Mouse (Mus musculus) intestine, embryonic 15.5 days (tissue): ENCODE data around the gene 1700067K01Rik. TPM values are rescaled to one million over a fixed set of nuclear protein-coding genes. Genes with fewer than 3 reads are reported as not detected.

Experiments
- ATAC-seq: fragments of 200-750 bp; cut with Nextera tagmentation; 2 replicates; pipeline ENCODE4 v1.8.0; 2017; ENCODE audit warnings: moderate TSS enrichment, moderate library complexity
- H3K27ac ChIP-seq: fragments of 300-500 bp; sonication (generic); 2 replicates; pipeline ENCODE4 v1.5.1; 2015; ENCODE audit warnings: mild to moderate bottlenecking, inconsistent platforms
- H3K27me3 ChIP-seq: fragments of 300-500 bp; sonication (generic); replicated peaks from 2 replicates; pipeline ENCODE4 v1.6.1; 2015; ENCODE audit warnings: inconsistent platforms
- H3K36me3 ChIP-seq: fragments of 300-500 bp; sonication (generic); 2 replicates; pipeline ENCODE4 v1.6.1; 2015; ENCODE audit warnings: inconsistent platforms
- H3K4me1 ChIP-seq: fragments of 300-500 bp; sonication (generic); replicated peaks from 2 replicates; pipeline ENCODE4 v1.6.1; 2015; ENCODE audit warnings: inconsistent platforms
- H3K4me2 ChIP-seq: fragments of 300-500 bp; sonication (generic); replicated peaks from 2 replicates; pipeline ENCODE4 v1.6.1; 2015; ENCODE audit warnings: mild to moderate bottlenecking, inconsistent platforms
- H3K4me3 ChIP-seq: fragments of 300-500 bp; sonication (generic); replicated peaks from 2 replicates; pipeline ENCODE4 v1.5.1; 2015; ENCODE audit warnings: inconsistent platforms
- H3K9ac ChIP-seq: fragments of 300-500 bp; sonication (generic); 2 replicates; pipeline ENCODE4 v1.6.1; 2015; ENCODE audit warnings: inconsistent platforms
- H3K9me3 ChIP-seq: fragments of 300-500 bp; sonication (generic); 2 replicates; pipeline ENCODE4 v1.6.1; 2016; ENCODE audit warnings: inconsistent platforms
- WGBS: fragments of 180-500 bp; shearing (Covaris S2); methylation state at CpG from one replicate; pipeline ENCODE4 v1.1.7; 2015; 5-methylcytosine and 5-hydroxymethylcytosine counted together
- polyA plus RNA-seq: library from polyadenylated mRNA; unstranded; fragments of >200 nt; fragmentation: Nextera tagmentation; extraction: Ambion mirVana; gene quantifications from 2 replicates; pipeline ENCODE4 v1.2.1, GENCODE M21; 2015

The 1700067K01Rik gene
- polyA plus RNA-seq, 1 experiment from 2014 or later: 0.87 TPM

DNA sequence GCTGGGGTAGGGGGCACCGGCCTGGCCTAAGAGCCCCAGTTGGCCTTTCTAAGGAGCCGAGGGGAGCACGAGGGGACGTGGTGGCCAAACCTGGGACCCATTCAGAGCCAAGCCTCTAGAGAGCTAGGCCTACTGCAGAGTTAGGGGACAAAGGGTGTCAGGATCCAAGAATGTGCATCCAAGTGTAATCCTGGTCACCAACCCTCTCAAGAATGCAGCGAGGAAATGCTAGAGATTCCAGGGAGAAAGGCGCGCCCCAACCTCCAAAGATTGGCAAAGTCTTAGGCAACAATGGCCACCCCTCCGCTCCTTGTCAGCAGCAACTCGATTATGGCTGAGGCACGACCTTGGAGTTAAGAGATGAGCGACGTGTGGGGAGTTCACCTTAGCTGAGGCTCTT, 20.3 kb downstream of the 1700067K01Rik start:
- Histone ChIP-seq H3K9me3 (no peaks in the 10 kb centered on the region), H3K4me3 (peak overlapping the region; percentile 27), H3K4me1 (peaks cover 42% of the 10 kb centered on the region), H3K36me3 (no peaks in the 10 kb centered on the region), H3K27ac (peak overlapping the region; percentile 42), H3K4me2 (peak overlapping the region; percentile 56), H3K9ac (no peak overlapping the region), H3K27me3 (0 out of 2 replicates have a peak, but pooled peaks cover 5% of the 10 kb centered on the region)
- 35% methylated on average over 12 of the region's 12 CpGs for WGBS
- peak; percentile 13; the same call in 1 of the 2 replicates for ATAC-seq

DNA sequence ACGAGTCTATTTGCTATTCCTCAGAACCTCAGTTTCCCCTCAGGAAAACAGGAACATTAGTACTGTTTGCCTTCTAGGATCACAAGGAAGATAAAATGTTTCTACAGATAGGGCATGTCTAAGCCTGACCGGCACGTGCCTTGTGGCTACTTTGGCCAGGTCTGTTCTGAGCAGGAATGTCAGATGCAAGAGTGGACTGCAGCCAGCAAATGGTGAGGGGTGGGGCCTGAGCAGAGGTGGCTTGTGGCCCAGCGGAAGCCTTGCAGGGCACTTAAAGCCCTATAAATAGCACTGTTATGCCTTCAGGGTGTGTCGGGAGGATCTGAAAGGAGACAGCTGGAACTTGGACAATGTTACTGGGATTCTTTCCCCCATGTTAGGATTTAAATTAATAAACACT, 21.8 kb downstream of the 1700067K01Rik start:
- Histone ChIP-seq H3K4me3 (no peak overlapping the region), H3K27ac (peak overlapping the region; percentile 46; the same call in 1 of the 2 replicates), H3K27me3 (peaks cover 8% of the 10 kb centered on the region; the same call in 1 of the 2 replicates), H3K9me3 (no peaks in the 10 kb centered on the region), H3K9ac (no peak overlapping the region), H3K36me3 (no peaks in the 10 kb centered on the region), H3K4me2 (peak overlapping the region; percentile 56), H3K4me1 (peaks cover 47% of the 10 kb centered on the region)
- WGBS: 6% methylated on average over 5 of the region's 5 CpGs
- peak; percentile 34 for ATAC-seq

DNA sequence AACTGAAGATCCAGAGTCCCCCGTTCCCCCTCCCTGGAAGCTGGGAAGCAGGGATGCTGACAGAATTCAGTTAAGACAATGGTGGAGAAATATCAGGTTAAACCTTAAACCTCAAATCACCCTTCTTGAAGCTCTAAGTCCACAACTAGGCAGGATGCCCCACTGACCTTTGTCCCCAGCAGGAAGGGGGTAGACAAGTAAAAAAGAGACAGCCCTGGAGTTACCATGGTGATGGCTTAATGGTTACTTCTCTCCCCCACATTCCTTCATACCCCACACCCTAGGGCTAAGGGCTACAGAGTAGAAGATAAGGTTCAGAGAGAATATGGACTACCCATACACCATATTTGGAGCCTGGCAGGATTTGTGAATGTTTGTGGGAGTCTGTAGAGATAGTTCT, 22.3 kb downstream of the 1700067K01Rik start:
- whole genome bisulfite sequencing: 46% methylated on average over 1 of the region's 1 CpGs
- Histone ChIP-seq H3K4me1 (peaks cover 47% of the 10 kb centered on the region), H3K27ac (0 out of 2 replicates have a peak overlapping the region, but pooled peaks have one; percentile 17), H3K36me3 (no peaks in the 10 kb centered on the region), H3K27me3 (peaks cover 8% of the 10 kb centered on the region; the same call in 1 of the 2 replicates), H3K9me3 (no peaks in the 10 kb centered on the region), H3K4me3 (no peak overlapping the region), H3K4me2 (peak overlapping the region; percentile 56), H3K9ac (no peak overlapping the region)
- ATAC-seq: peak; percentile 24; the same call in 1 of the 2 replicates

DNA sequence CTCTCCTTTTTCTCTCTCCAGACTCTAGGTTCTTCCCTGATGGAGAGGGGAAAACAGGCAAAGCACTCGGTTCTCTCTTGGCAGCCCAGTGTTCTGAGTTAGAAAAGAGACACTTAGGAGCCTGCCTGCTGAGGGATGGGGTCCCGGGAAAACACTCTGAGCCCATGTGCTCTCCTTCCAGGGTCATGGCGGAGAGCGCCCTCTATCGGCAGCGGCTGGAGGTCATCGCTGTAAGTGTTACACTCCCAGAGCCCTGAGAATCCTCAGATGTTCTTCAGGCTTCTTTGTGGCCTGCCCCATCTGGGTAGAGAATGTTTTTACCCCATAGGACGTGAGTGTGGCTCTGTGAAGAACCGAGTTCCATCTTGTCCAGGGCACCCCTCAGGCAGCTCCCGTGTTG, 22.9 kb downstream of the 1700067K01Rik start:
- H3K4me1 ChIP-seq: peaks cover 47% of the 10 kb centered on the region
- H3K9me3 ChIP-seq: no peaks in the 10 kb centered on the region
- WGBS: 15% methylated on average over 10 of the region's 10 CpGs
- no peak overlapping the region for H3K4me3 ChIP-seq
- H3K4me2 ChIP-seq: peak overlapping the region; percentile 56
- no peaks in the 10 kb centered on the region for H3K36me3 ChIP-seq
- H3K27ac ChIP-seq: 0 out of 2 replicates have a peak overlapping the region, but pooled peaks have one; percentile 17
- H3K27me3 ChIP-seq: peaks cover 8% of the 10 kb centered on the region; the same call in 1 of the 2 replicates
- no peak overlapping the region for H3K9ac ChIP-seq
- no peak for ATAC-seq

GRCm38 (mm10) chr8:84025863-84026262, 24.6 kb downstream of the 1700067K01Rik start:
- Histone ChIP-seq H3K4me3 (peak overlapping the region; percentile 43), H3K4me1 (peaks cover 41% of the 10 kb centered on the region), H3K36me3 (no peaks in the 10 kb centered on the region), H3K4me2 (peak overlapping the region; percentile 89), H3K27ac (no peak overlapping the region), H3K27me3 (peaks cover 7% of the 10 kb centered on the region; the same call in 1 of the 2 replicates), H3K9me3 (no peaks in the 10 kb centered on the region), H3K9ac (peak overlapping the region; percentile 41)
- ATAC-seq: peak; percentile 44
- 6% methylated on average over 41 of the region's 41 CpGs for WGBS

- Histone ChIP-seq H3K27ac (no peak overlapping the region), H3K9me3 (no peaks in the 10 kb centered on the region), H3K27me3 (peaks cover 5% of the 10 kb centered on the region; the same call in 1 of the 2 replicates), H3K36me3 (no peaks in the 10 kb centered on the region), H3K4me2 (no peak overlapping the region), H3K4me3 (no peak overlapping the region), H3K9ac (no peak overlapping the region), H3K4me1 (peaks cover 32% of the 10 kb centered on the region)
- 21% methylated on average over 10 of the region's 10 CpGs for WGBS
- ATAC-seq: no peak
These were observed 26.1 kb downstream of the 1700067K01Rik start for GRCm38 (mm10) chr8:84027449-84027848.

GRCm38 (mm10) chr8:84029272-84029671, 28.0 kb downstream of the 1700067K01Rik start:
- WGBS: 84% methylated on average over 5 of the region's 5 CpGs
- H3K9me3 ChIP-seq: no peaks in the 10 kb centered on the region
- no peaks in the 10 kb centered on the region for H3K36me3 ChIP-seq
- H3K4me2 ChIP-seq: no peak overlapping the region
- H3K4me1 ChIP-seq: peaks cover 16% of the 10 kb centered on the region; the same call in 1 of the 2 replicates
- H3K9ac ChIP-seq: no peak overlapping the region
- no peak overlapping the region for H3K27ac ChIP-seq
- ATAC-seq: no peak
- no peak overlapping the region for H3K4me3 ChIP-seq
- H3K27me3 ChIP-seq: peaks cover 5% of the 10 kb centered on the region; the same call in 1 of the 2 replicates

- 75% methylated on average over 4 of the region's 4 CpGs for WGBS
- H3K27me3 ChIP-seq: 0 out of 2 replicates have a peak, but pooled peaks cover 2% of the 10 kb centered on the region
- no peaks in the 10 kb centered on the region for H3K9me3 ChIP-seq
- H3K4me2 ChIP-seq: no peak overlapping the region
- H3K4me3 ChIP-seq: no peak overlapping the region
- no peak for ATAC-seq
- H3K4me1 ChIP-seq: no peaks in the 10 kb centered on the region
- no peak overlapping the region for H3K9ac ChIP-seq
- no peak overlapping the region for H3K27ac ChIP-seq
- no peaks in the 10 kb centered on the region for H3K36me3 ChIP-seq
These were observed 31.5 kb downstream of the 1700067K01Rik start for GRCm38 (mm10) chr8:84032777-84033176.

- Histone ChIP-seq H3K4me2 (no peak overlapping the region), H3K27me3 (peaks cover 15% of the 10 kb centered on the region), H3K9ac (no peak overlapping the region), H3K27ac (no peak overlapping the region), H3K36me3 (no peaks in the 10 kb centered on the region), H3K4me1 (peaks cover 5% of the 10 kb centered on the region; the same call in 1 of the 2 replicates), H3K9me3 (no peaks in the 10 kb centered on the region), H3K4me3 (no peak overlapping the region)
- ATAC-seq: no peak
- 60% methylated on average over 5 of the region's 5 CpGs for WGBS
These were observed 36.7 kb downstream of the 1700067K01Rik start for GRCm38 (mm10) chr8:84038015-84038414.

DNA sequence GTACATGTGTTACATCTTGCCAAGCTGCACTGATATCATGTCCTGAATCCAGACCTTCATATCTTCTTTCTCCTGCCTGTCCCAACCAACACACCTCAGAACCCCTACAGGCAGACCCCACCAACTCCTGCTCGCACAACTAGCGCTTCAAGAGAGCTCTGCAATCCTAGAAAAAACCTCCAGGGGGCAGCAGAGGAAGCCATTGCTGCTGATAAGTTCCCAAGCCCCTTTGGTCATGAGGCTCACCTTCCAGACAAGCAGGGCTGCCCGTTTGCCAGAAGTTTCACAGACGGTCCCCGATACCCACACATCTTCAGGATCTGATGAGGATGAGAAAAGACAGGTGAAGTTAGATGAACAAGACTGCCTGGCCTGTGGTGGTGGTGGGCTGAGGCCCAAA, 37.7 kb downstream of the 1700067K01Rik start:
- no peak overlapping the region for H3K27ac ChIP-seq
- ATAC-seq: peak; percentile 37; the same call in 1 of the 2 replicates
- 6% methylated on average over 5 of the region's 5 CpGs for WGBS

GRCm38 (mm10) chr8:84042066-84042947, 41.0 kb downstream of the 1700067K01Rik start, which contains the start of gene Il27ra:
TSS of gene Il27ra (minus strand) at chr8:84042589.
- Histone ChIP-seq H3K27me3 (peaks cover 38% of the 10 kb centered on the region), H3K4me1 (peaks cover 9% of the 10 kb centered on the region; the same call in 1 of the 2 replicates), H3K9ac (peak within 1 kb of the TSS; percentile 40), H3K4me2 (peak within 1 kb of the TSS; percentile 82), H3K27ac (no peak within 1 kb of the TSS), H3K9me3 (no peaks in the 10 kb centered on the region), H3K4me3 (peak within 1 kb of the TSS; percentile 37), H3K36me3 (no peaks in the 10 kb centered on the region)
- peak; percentile 59; the same call in 1 of the 2 replicates for ATAC-seq
- 7% methylated on average over 40 of the region's 40 CpGs for WGBS

More for the DNA sequence above, 37.7 kb downstream of the 1700067K01Rik start:
- Histone ChIP-seq H3K4me1 (peaks cover 5% of the 10 kb centered on the region; the same call in 1 of the 2 replicates), H3K9ac (no peak overlapping the region), H3K4me3 (no peak overlapping the region), H3K36me3 (no peaks in the 10 kb centered on the region), H3K4me2 (no peak overlapping the region), H3K27me3 (peaks cover 26% of the 10 kb centered on the region), H3K9me3 (no peaks in the 10 kb centered on the region)

DNA sequence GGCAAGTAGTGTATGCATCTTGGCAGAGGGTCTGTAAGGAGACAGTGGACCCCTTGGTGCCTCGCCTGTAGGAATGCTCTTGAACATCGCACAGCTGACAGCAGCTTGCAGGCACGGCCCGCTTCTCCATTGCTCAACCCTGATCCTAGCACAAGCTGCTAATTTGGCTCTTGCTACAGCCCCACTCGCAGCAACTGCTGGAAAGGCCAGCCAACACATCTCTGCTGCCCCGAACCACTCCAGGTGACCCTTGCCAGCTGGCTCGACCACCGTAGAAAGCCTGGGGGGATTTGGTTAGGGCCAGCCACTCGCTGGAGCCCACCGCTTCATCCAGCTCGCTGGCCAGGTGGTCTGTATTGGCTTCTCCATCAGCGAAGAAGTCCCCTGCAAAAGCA, 41.6 kb downstream of the 1700067K01Rik start:
- Histone ChIP-seq H3K4me3 (peak overlapping the region; percentile 37), H3K27ac (no peak overlapping the region), H3K4me2 (peak overlapping the region; percentile 82; the same call in 1 of the 2 replicates), H3K27me3 (peaks cover 38% of the 10 kb centered on the region), H3K9me3 (no peaks in the 10 kb centered on the region), H3K4me1 (peaks cover 9% of the 10 kb centered on the region; the same call in 1 of the 2 replicates), H3K36me3 (no peaks in the 10 kb centered on the region), H3K9ac (no peak overlapping the region)
- ATAC-seq: no peak
- WGBS: 41% methylated on average over 12 of the region's 12 CpGs
